Mouse (Mus musculus) brain, embryonic 14.5 days (tissue): Measurements from ENCODE around the gene Itpr1.

Source experiments
- CTCF ChIP-seq: fragments of 200-500 bp; IDR thresholded peaks from 2 replicates; pipeline ENCODE4 v1.5.1; 2012; ENCODE audit warnings: inconsistent platforms, mild to moderate bottlenecking, moderate library complexity, borderline replicate concordance; ENCODE audit not compliant: insufficient read depth, insufficient read length; ENCODE audit errors: extremely low read depth
- POLR2A ChIP-seq: fragments of 200-500 bp; IDR thresholded peaks from 2 replicates; pipeline ENCODE4 v1.6.1; 2012; ENCODE audit warnings: mild to moderate bottlenecking, inconsistent platforms, borderline replicate concordance; ENCODE audit not compliant: poor library complexity, insufficient read depth, insufficient read length, severe bottlenecking; ENCODE audit errors: extremely low read depth

DNA sequence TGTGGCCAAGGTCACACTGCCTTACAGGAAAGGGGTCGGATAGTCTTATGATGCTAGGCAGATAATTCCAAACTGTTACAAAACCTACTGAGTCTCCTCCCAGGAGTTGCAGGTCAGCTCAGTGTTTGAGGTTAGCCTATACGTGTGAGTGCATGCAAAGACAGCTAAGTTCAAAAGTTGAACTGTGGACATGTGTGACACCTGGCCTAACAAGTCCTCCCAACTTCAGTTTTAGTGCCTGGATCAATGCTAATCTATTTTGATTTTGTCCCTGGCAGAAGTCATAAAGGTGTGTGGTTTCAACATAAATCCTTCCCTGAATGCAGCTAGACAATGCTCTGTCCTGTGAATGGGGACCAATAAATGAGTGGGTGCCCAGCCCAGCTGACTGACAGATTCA lies 167.3 kb downstream of the Itpr1 start:
- TF ChIP-seq POLR2A (no peak), CTCF (no peak)
